Mouse (Mus musculus): Measurements from ENCODE around the gene Ubxn2a.

Gene Ubxn2a

DNA sequence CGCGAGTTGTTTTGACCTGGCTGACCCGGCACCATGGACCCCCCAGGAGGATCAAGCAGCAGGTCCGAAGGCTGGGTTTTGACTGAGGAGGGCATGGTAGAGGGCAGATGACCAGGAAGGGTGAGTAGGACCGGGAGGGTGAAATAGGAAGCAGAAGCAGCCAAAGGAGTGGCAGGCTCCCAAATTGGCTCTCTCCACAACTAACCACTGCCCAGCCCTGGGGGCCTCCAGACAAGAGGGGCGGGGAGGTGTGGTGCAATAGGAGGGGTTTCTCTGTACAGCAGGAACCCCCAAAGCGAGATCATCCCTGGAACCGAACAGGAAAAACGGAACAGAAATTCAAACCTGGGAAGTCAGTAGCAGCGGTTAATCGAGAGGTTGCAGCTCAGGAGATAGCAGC is 66.8 kb downstream of the Ubxn2a start:
- in situ Hi-C loops (cut with MboI; ENCODE audit: low sequenced_read_pairs) = no loop called here

GRCm38 (mm10) chr12:4840010-4840409 is 67.5 kb downstream of the Ubxn2a start:
- in situ Hi-C loops (cut with MboI; ENCODE audit: low sequenced_read_pairs) = no loop called here

- in situ Hi-C loops (cut with MboI; ENCODE audit: low sequenced_read_pairs) = no loop called here
Measured at GRCm38 (mm10) chr12:4836959-4837358, 70.5 kb downstream of the Ubxn2a start.
